ENCODE assay signal across 23 mouse cellular contexts in genomic region chr16:97935815-97936214, GRCm38 (mm10). TPM values are rescaled to one million over a fixed set of nuclear protein-coding genes. Genes with fewer than 3 reads are reported as not detected.
DNase-seq lines count a peak whose midpoint lies in the region; ATAC-seq lines count a peak whose summit lies in the region.
"Had no signal": no experiment of that assay in that cellular context is flagged by ENCODE, and none has a peak within 500 bp of the region (broad histone marks: within the 10 kb centered on the region; RNA-seq: fewer than 3 reads in every experiment).

No protein-coding gene starts in this region.

- H3K4me1 ChIP-seq in hindbrain, embryonic 11.5 days (replicated peaks; ENCODE audit: control insufficient read depth, insufficient read depth, low read length) = no peaks in the 10 kb centered on the region

- no peak overlapping the region for H3K4me3 ChIP-seq in hindbrain, embryonic 11.5 days (ENCODE audit: low read depth, low read length)

- WGBS in hindbrain, embryonic 11.5 days = 83% methylated on average over 3 of the region's 3 CpGs

- H3K4me2 ChIP-seq in hindbrain, embryonic 11.5 days (replicated peaks; ENCODE audit: low read depth, low read length) = no peak overlapping the region

- no peak overlapping the region for H3K27ac ChIP-seq in hindbrain, embryonic 11.5 days (ENCODE audit: low read depth, low read length)

- peak; percentile 26 for DNase-seq in ES-CJ7 (ENCODE audit: low read depth, low spot score)
- peak; percentile 33 for DNase-seq in R1 (ENCODE audit: low read depth, low spot score)
- peak; percentile 64 for DNase-seq in ZHBTc4 (ENCODE audit: low read depth, low spot score)
- no peak for DNase-seq in natural killer cell, adult 2 months (ENCODE audit: low spot score in 2 of 2)
- DNase-seq in cerebellum, postnatal 25 days = no peak
- no peak for DNase-seq in hindbrain, embryonic 11.5 days (ENCODE audit: low spot score)
- DNase-seq: adrenal gland, adult 2 months; adrenal gland, adult 8-10 months; adrenal gland, postnatal 10 days; adrenal gland, postnatal 14 days; adrenal gland, postnatal 25 days; adrenal gland, postnatal 36 days; B cell, adult 2 months; cerebellum, adult 11 months; cerebellum, adult 11-12 months; cerebellum, adult 18-20 months; cerebellum, adult 2 months; cerebellum, adult 8-10 months; cerebellum, adult 9-10 months had no signal

- no peak overlapping the region for H3K9ac ChIP-seq in hindbrain, embryonic 11.5 days (ENCODE audit: low read depth, low read length)

- H3K36me3 ChIP-seq in hindbrain, embryonic 11.5 days (ENCODE audit: control insufficient read depth, insufficient read depth, low read length) = no peaks in the 10 kb centered on the region
- H3K36me3 ChIP-seq: G1E had no signal

- H3K9me3 ChIP-seq in hindbrain, embryonic 11.5 days (ENCODE audit: control insufficient read depth, low read length) = no peaks in the 10 kb centered on the region
- H3K9me3 ChIP-seq: G1E had no signal

- no peak for ATAC-seq in hindbrain, embryonic 11.5 days (ENCODE audit: low FRiP score)
- ATAC-seq: activated CD4-positive, CD25-positive, alpha-beta regulatory T cell, adult 4 months; CD4-positive, CD25-positive, alpha-beta regulatory T cell, adult 4 months; Patski had no signal

- H3K27me3 ChIP-seq in hindbrain, embryonic 11.5 days (ENCODE audit: control insufficient read depth, insufficient read depth, low read length) = no peaks in the 10 kb centered on the region
- H3K27me3 ChIP-seq: Patski had no signal

RNA-seq across cellular contexts. Expression of gene C2cd2, which starts 26.6 kb away (rescaled TPM):
- polyA plus RNA-seq in hindbrain, embryonic 11.5 days (2014; fragmentation: Nextera tagmentation; extraction: Ambion mirVana) = 14.3 and 15.2 TPM in 2 replicates

RNA-seq across cellular contexts. Expression of gene Zbtb21, which starts 26.6 kb away (rescaled TPM):
- 14.0 and 15.6 TPM in 2 replicates for polyA plus RNA-seq in hindbrain, embryonic 11.5 days (2014; fragmentation: Nextera tagmentation; extraction: Ambion mirVana)

Comparison
In these comparisons a context has a peak if more than half of its experiments do, and no peak if none do; other contexts are left out.
1. DNase-seq: peak in ES-CJ7 (single experiment), R1 (single experiment) and ZHBTc4 (single experiment); none in natural killer cell, adult 2 months (0 of 2), cerebellum, postnatal 25 days (0 of 2) and hindbrain, embryonic 11.5 days (single experiment).